Mouse (Mus musculus): ENCODE measurements at regions not wholly inside any gene's neighbourhood (a gene's known extent, or its start where the extent isn't known, plus 50 kb on each side); places are given as distances from the start of the nearest gene placed in this dataset.

DNA sequence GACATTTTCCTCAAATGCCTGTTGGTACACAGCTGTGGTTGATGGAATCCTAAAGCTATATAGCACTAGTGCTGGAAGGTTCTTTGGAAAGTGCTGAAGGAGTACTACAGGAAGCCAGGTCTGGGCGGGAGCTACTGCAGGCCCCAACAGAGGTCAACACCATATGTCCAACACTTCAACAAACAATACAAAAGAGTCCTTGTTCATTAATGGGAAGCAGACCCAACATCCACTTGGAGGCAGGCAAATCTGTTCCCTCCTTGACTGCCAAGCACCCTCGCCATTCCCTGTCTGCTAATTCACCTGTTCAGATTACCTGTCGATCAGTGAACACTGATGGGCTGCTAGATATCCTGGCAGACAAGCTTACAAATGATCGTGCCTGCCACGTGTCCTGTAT is 148.4 kb upstream of the Kbtbd8 start:
- Histone ChIP-seq H3K27me3 (ENCODE audit: control insufficient read depth, insufficient read depth, low read length) (no peaks in the 10 kb centered on the region), H3K9ac (ENCODE audit: low read length) (no peak overlapping the region), H3K4me3 (ENCODE audit: low read depth, low read length) (no peak overlapping the region), H3K27ac (replicated peaks) (no peak overlapping the region), H3K36me3 (ENCODE audit: control insufficient read depth, insufficient read depth, low read length) (no peaks in the 10 kb centered on the region), H3K9me3 (ENCODE audit: control insufficient read depth, low read length) (no peaks in the 10 kb centered on the region), H3K4me1 (replicated peaks; ENCODE audit: control insufficient read depth, insufficient read depth) (no peaks in the 10 kb centered on the region), H3K4me2 (replicated peaks; ENCODE audit: low read depth) (no peak overlapping the region)
- no peak for TF ChIP-seq CTCF (IDR thresholded peaks at IDR 0.05; ENCODE audit: low read depth)
- TF ChIP-seq EP300 (optimal IDR thresholded peaks at IDR 0.05): no peak
- ATAC-seq (ENCODE audit: low FRiP score, low TSS enrichment) (no peak), DNase-seq (ENCODE audit: low spot score) (no peak)
- 66% methylated on average over 5 of the region's 5 CpGs for WGBS

DNA sequence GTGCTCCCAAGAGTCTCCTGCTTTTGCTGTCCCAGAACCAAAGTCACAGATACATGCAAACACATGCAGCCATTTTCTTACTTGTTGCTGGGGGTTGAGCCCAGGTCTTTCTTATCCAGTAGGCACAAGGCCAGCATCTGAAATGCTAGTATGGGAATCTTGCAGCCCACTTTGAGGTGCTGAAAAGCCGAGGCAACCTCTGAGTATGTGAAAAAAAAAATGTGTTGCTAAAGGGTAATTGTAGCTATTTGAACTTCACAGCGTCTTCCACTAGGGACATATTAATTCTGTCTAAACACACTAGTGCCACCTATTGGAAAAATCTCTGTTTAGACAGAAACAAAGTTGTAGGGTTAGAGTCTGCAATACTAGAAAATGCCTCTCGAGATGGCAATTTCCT is 150.1 kb upstream of the Kbtbd8 start:
- DNase-seq (ENCODE audit: low spot score) (no peak), ATAC-seq (ENCODE audit: low FRiP score, low TSS enrichment) (peak; percentile 60; the same call in 1 of the 2 replicates)
- no peaks in the 10 kb centered on the region for H3K9me3 ChIP-seq (ENCODE audit: control insufficient read depth, low read length)
- H3K27ac ChIP-seq (replicated peaks): no peak overlapping the region
- WGBS: 4% methylated on average over 3 of the region's 3 CpGs
- H3K4me2 ChIP-seq (replicated peaks; ENCODE audit: low read depth): no peak overlapping the region
- H3K4me1 ChIP-seq (replicated peaks; ENCODE audit: control insufficient read depth, insufficient read depth): no peaks in the 10 kb centered on the region
- H3K36me3 ChIP-seq (ENCODE audit: control insufficient read depth, insufficient read depth, low read length): no peaks in the 10 kb centered on the region
- no peak overlapping the region for H3K9ac ChIP-seq (ENCODE audit: low read length)
- no peak overlapping the region for H3K4me3 ChIP-seq (ENCODE audit: low read depth, low read length)
- H3K27me3 ChIP-seq (ENCODE audit: control insufficient read depth, insufficient read depth, low read length): no peaks in the 10 kb centered on the region
- peak; percentile 94 for TF ChIP-seq CTCF (IDR thresholded peaks at IDR 0.05; ENCODE audit: low read depth)
- no peak for TF ChIP-seq EP300 (optimal IDR thresholded peaks at IDR 0.05)

DNA sequence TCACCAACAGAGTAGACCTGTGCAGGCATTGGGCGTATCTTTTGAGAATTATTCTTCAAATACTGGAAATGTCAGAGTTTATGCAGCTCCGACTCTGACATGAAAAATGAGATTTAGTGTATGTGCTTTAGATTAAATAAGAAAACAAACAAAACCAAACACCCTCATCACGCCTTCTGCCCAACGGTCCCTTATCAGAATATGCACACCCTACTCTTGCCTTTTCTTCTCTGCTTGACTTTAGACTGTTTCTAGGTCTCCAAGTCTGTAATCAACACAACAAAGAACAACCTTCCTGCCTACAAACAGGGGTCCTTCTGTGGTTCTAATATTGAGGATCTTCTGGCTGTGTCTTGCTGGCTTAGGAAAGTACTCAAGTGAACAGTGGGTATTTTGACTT is 153.8 kb upstream of the Kbtbd8 start:
- DNase-seq (ENCODE audit: low spot score) (no peak), ATAC-seq (ENCODE audit: low FRiP score, low TSS enrichment) (no peak)
- H3K9ac ChIP-seq (ENCODE audit: low read length): no peak overlapping the region
- no peak overlapping the region for H3K4me3 ChIP-seq (ENCODE audit: low read depth, low read length)
- no peaks in the 10 kb centered on the region for H3K27me3 ChIP-seq (ENCODE audit: control insufficient read depth, insufficient read depth, low read length)
- TF ChIP-seq EP300 (optimal IDR thresholded peaks at IDR 0.05) (no peak), CTCF (IDR thresholded peaks at IDR 0.05; ENCODE audit: low read depth) (no peak)
- H3K36me3 ChIP-seq (ENCODE audit: control insufficient read depth, insufficient read depth, low read length): no peaks in the 10 kb centered on the region
- 59% methylated on average over 4 of the region's 4 CpGs for WGBS
- H3K4me2 ChIP-seq (replicated peaks; ENCODE audit: low read depth): no peak overlapping the region
- no peak overlapping the region for H3K27ac ChIP-seq (replicated peaks)
- no peaks in the 10 kb centered on the region for H3K4me1 ChIP-seq (replicated peaks; ENCODE audit: control insufficient read depth, insufficient read depth)
- no peaks in the 10 kb centered on the region for H3K9me3 ChIP-seq (ENCODE audit: control insufficient read depth, low read length)

DNA sequence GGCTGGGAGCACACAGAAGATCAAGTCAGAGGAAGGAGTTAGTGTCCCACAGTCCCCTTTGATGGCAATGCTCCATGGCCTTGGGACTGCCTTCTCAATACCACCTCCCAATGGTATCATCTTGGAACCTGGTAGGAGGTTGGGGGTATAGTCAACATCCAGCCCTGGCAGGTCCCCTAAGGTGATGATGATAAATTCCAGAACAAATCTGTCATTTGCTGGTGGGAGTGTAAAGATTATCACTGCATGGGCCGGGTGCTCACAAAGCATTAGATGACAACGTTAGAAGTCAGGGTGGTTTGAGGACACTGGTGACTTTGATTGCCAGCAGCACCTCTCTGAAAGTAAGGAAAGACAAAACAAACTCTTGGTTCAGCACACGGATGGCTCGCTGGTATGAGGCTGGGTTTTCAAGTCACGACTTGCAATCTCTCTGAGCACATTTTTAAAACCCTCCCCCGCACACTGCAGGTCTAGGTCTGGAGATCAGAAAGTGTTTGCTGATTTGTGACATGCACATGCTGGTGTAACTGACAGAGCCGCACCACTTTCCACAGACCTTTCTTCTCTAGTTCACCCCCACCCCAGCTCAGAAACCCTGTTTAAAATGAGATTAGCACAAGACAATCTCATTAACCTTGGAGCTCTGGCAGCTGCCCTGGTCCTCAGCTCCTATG is 154.5 kb upstream of the Kbtbd8 start:
- TF ChIP-seq EP300 (optimal IDR thresholded peaks at IDR 0.05): no peak
- no peak for TF ChIP-seq CTCF (IDR thresholded peaks at IDR 0.05; ENCODE audit: low read depth)
- Histone ChIP-seq H3K27ac (replicated peaks) (no peak overlapping the region), H3K9ac (ENCODE audit: low read length) (no peak overlapping the region), H3K4me2 (replicated peaks; ENCODE audit: low read depth) (no peak overlapping the region), H3K4me3 (ENCODE audit: low read depth, low read length) (no peak overlapping the region), H3K4me1 (replicated peaks; ENCODE audit: control insufficient read depth, insufficient read depth) (no peaks in the 10 kb centered on the region), H3K36me3 (ENCODE audit: control insufficient read depth, insufficient read depth, low read length) (no peaks in the 10 kb centered on the region), H3K9me3 (ENCODE audit: control insufficient read depth, low read length) (no peaks in the 10 kb centered on the region), H3K27me3 (ENCODE audit: control insufficient read depth, insufficient read depth, low read length) (no peaks in the 10 kb centered on the region)
- ATAC-seq (ENCODE audit: low FRiP score, low TSS enrichment) (no peak), DNase-seq (ENCODE audit: low spot score) (no peak)
- 39% methylated on average over 7 of the region's 7 CpGs for WGBS

DNA sequence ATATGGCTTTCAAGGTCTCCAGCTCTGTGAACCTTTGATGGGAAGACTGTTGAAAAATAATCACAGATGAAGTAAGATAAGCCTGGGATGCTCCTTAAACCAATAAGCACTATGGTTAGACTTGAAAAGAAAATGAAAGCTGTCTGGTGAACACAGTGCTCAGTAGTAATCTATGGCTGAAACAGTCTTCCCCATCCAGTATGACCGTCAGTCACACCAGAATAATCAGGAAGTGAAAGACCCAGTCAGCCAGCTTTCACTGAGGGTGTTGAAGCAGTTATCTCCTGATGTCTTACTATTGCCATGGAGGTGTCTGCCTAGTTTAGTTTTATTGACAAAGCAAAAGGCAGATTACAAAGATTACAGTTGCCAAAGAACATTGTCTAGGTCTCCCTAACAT is 155.2 kb upstream of the Kbtbd8 start:
- Histone ChIP-seq H3K27ac (replicated peaks) (no peak overlapping the region), H3K27me3 (ENCODE audit: control insufficient read depth, insufficient read depth, low read length) (no peaks in the 10 kb centered on the region), H3K9ac (ENCODE audit: low read length) (no peak overlapping the region), H3K4me3 (ENCODE audit: low read depth, low read length) (no peak overlapping the region), H3K4me2 (replicated peaks; ENCODE audit: low read depth) (no peak overlapping the region), H3K36me3 (ENCODE audit: control insufficient read depth, insufficient read depth, low read length) (no peaks in the 10 kb centered on the region), H3K4me1 (replicated peaks; ENCODE audit: control insufficient read depth, insufficient read depth) (no peaks in the 10 kb centered on the region), H3K9me3 (ENCODE audit: control insufficient read depth, low read length) (no peaks in the 10 kb centered on the region)
- WGBS: 76% methylated on average over 1 of the region's 1 CpGs
- no peak for DNase-seq (ENCODE audit: low spot score)
- TF ChIP-seq EP300 (optimal IDR thresholded peaks at IDR 0.05): no peak
- no peak for TF ChIP-seq CTCF (IDR thresholded peaks at IDR 0.05; ENCODE audit: low read depth)
- no peak for ATAC-seq (ENCODE audit: low FRiP score, low TSS enrichment)

DNA sequence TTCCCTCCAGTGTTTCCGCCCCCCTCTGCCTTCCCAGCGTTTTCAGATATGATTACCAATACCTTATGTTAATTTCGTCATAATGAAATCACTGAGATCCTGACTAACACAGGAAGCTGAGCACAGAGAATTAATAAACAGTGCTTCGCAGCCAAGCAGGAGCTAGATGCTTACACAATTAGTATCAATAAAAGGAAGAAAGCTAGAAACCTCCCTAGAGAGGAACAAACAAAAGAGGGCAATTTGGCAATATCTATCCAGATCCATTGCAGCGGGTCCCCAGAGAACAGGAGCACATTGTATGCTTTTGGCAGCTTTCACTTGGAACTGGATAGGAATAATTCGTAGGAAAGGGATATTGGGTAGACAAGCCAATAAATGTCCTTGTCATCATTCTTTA is 159.1 kb upstream of the Kbtbd8 start:
- DNase-seq (ENCODE audit: low spot score) (no peak), ATAC-seq (ENCODE audit: low FRiP score, low TSS enrichment) (no peak)
- Histone ChIP-seq H3K9ac (ENCODE audit: low read length) (no peak overlapping the region), H3K4me2 (replicated peaks; ENCODE audit: low read depth) (no peak overlapping the region), H3K4me3 (ENCODE audit: low read depth, low read length) (no peak overlapping the region), H3K4me1 (replicated peaks; ENCODE audit: control insufficient read depth, insufficient read depth) (no peaks in the 10 kb centered on the region), H3K9me3 (ENCODE audit: control insufficient read depth, low read length) (no peaks in the 10 kb centered on the region), H3K27ac (replicated peaks) (no peak overlapping the region), H3K27me3 (ENCODE audit: control insufficient read depth, insufficient read depth, low read length) (no peaks in the 10 kb centered on the region), H3K36me3 (ENCODE audit: control insufficient read depth, insufficient read depth, low read length) (no peaks in the 10 kb centered on the region)
- WGBS: 53% methylated on average over 6 of the region's 6 CpGs
- TF ChIP-seq CTCF (IDR thresholded peaks at IDR 0.05; ENCODE audit: low read depth): no peak
- no peak for TF ChIP-seq EP300 (optimal IDR thresholded peaks at IDR 0.05)

Measured in stomach, postnatal 0 days (tissue).